Mouse (Mus musculus) heart, embryonic 16.5 days (tissue): ENCODE measurements around the gene Ckb. TPM values are rescaled to one million over a fixed set of nuclear protein-coding genes. Genes with fewer than 3 reads are reported as not detected.

Experiments used
- ATAC-seq: fragments of 200-750 bp; cut with Nextera tagmentation; replicated peaks from 2 replicates; pipeline ENCODE4 v1.8.0; 2017; ENCODE audit warnings: moderate number of reproducible peaks; ENCODE audit not compliant: insufficient read depth, low FRiP score; ENCODE audit errors: extremely low read depth
- H3K27ac ChIP-seq: fragments of 300-500 bp; sonication (generic); 2 replicates; pipeline ENCODE4 v1.5.1; 2014; ENCODE audit warnings: mild to moderate bottlenecking, low read length, control low read depth, moderate library complexity
- H3K27me3 ChIP-seq: fragments of 300-500 bp; sonication (generic); 2 replicates; pipeline ENCODE4 v1.6.1; 2014; ENCODE audit warnings: low read length, mixed read lengths; ENCODE audit not compliant: control insufficient read depth, insufficient read depth
- H3K36me3 ChIP-seq: fragments of 300-500 bp; sonication (generic); 2 replicates; pipeline ENCODE4 v1.6.1; 2014; ENCODE audit not compliant: control insufficient read depth, insufficient read depth
- H3K4me1 ChIP-seq: fragments of 300-500 bp; sonication (generic); 2 replicates; pipeline ENCODE4 v1.6.1; 2014; ENCODE audit warnings: low read length, mixed read lengths; ENCODE audit not compliant: control insufficient read depth, insufficient read depth
- H3K4me2 ChIP-seq: fragments of 300-500 bp; sonication (generic); 2 replicates; pipeline ENCODE4 v1.6.1; 2014; ENCODE audit warnings: low read depth, mild to moderate bottlenecking, control low read depth, low read length
- H3K4me3 ChIP-seq: fragments of 300-500 bp; sonication (generic); 2 replicates; pipeline ENCODE4 v1.5.1; 2014; ENCODE audit warnings: mild to moderate bottlenecking, control low read depth, low read length
- H3K9ac ChIP-seq: fragments of 300-500 bp; sonication (generic); 2 replicates; pipeline ENCODE4 v1.6.1; 2014; ENCODE audit warnings: low read length, control low read depth
- H3K9me3 ChIP-seq: fragments of 300-500 bp; sonication (generic); replicated peaks from 2 replicates; pipeline ENCODE4 v1.6.1; 2016; ENCODE audit warnings: low read length; ENCODE audit not compliant: control insufficient read depth
- WGBS: fragments of 180-500 bp; shearing (Covaris S2); extraction: QIAGEN DNeasy Blood & Tissue Kit; methylation state at CpG from one replicate; pipeline ENCODE4 v1.1.7; 2014; 5-methylcytosine and 5-hydroxymethylcytosine counted together
- polyA plus RNA-seq: library from polyadenylated mRNA; unstranded; fragments of >200 nt; fragmentation: Nextera tagmentation; extraction: Ambion mirVana; gene quantifications from 2 replicates; pipeline ENCODE4 v1.2.1, GENCODE M21; 2015

Gene Ckb
- polyA plus RNA-seq, 1 experiment from 2014 or later: 388 TPM

GRCm38 (mm10) chr12:111705186-111705973, 33.2 kb upstream of the Ckb start:
- H3K9ac ChIP-seq: peak overlapping the region; percentile 45; the same call in 1 of the 2 replicates
- 41% methylated on average over 15 of the region's 15 CpGs for WGBS

GRCm38 (mm10) chr12:111704609-111705008, 32.5 kb upstream of the Ckb start:
- H3K4me1 ChIP-seq: peaks cover 28% of the 10 kb centered on the region
- WGBS: 37% methylated on average over 9 of the region's 9 CpGs
- no peaks in the 10 kb centered on the region for H3K27me3 ChIP-seq
- H3K9ac ChIP-seq: peak overlapping the region; percentile 45
- no peak overlapping the region for H3K4me2 ChIP-seq
- H3K27ac ChIP-seq: peak overlapping the region; percentile 82
- H3K4me3 ChIP-seq: no peak overlapping the region
- peaks cover 9% of the 10 kb centered on the region for H3K36me3 ChIP-seq
- peak; percentile 49; the same call in 1 of the 2 replicates for ATAC-seq
- no peaks in the 10 kb centered on the region for H3K9me3 ChIP-seq

More at GRCm38 (mm10) chr12:111705186-111705973, 33.2 kb upstream of the Ckb start:
- H3K4me1 ChIP-seq: peaks cover 28% of the 10 kb centered on the region
- H3K9me3 ChIP-seq: no peaks in the 10 kb centered on the region
- no peak overlapping the region for H3K4me3 ChIP-seq
- H3K36me3 ChIP-seq: peaks cover 16% of the 10 kb centered on the region
- H3K27me3 ChIP-seq: no peaks in the 10 kb centered on the region
- peak; percentile 70 for ATAC-seq
- no peak overlapping the region for H3K4me2 ChIP-seq
- peak overlapping the region; percentile 82 for H3K27ac ChIP-seq

GRCm38 (mm10) chr12:111703301-111703700, 31.2 kb upstream of the Ckb start:
- H3K9ac ChIP-seq: no peak overlapping the region
- no peak overlapping the region for H3K4me2 ChIP-seq
- 88% methylated on average over 3 of the region's 3 CpGs for WGBS
- H3K27me3 ChIP-seq: no peaks in the 10 kb centered on the region
- H3K27ac ChIP-seq: no peak overlapping the region
- ATAC-seq: no peak
- peaks cover 28% of the 10 kb centered on the region for H3K4me1 ChIP-seq
- H3K36me3 ChIP-seq: no peaks in the 10 kb centered on the region
- H3K9me3 ChIP-seq: no peaks in the 10 kb centered on the region
- no peak overlapping the region for H3K4me3 ChIP-seq

GRCm38 (mm10) chr12:111700920-111701458, 28.9 kb upstream of the Ckb start:
- Histone ChIP-seq H3K4me1 (peaks cover 17% of the 10 kb centered on the region), H3K27ac (no peak overlapping the region), H3K36me3 (no peaks in the 10 kb centered on the region), H3K9me3 (no peaks in the 10 kb centered on the region), H3K4me3 (no peak overlapping the region), H3K4me2 (no peak overlapping the region), H3K9ac (no peak overlapping the region), H3K27me3 (no peaks in the 10 kb centered on the region)
- 61% methylated on average over 9 of the region's 9 CpGs for WGBS
- ATAC-seq: no peak

- no peaks in the 10 kb centered on the region for H3K27me3 ChIP-seq
- 78% methylated on average over 4 of the region's 4 CpGs for WGBS
- no peaks in the 10 kb centered on the region for H3K36me3 ChIP-seq
- peaks cover 8% of the 10 kb centered on the region for H3K4me1 ChIP-seq
- no peak overlapping the region for H3K4me3 ChIP-seq
- no peak overlapping the region for H3K9ac ChIP-seq
- H3K4me2 ChIP-seq: no peak overlapping the region
- no peak overlapping the region for H3K27ac ChIP-seq
- ATAC-seq: no peak
- no peaks in the 10 kb centered on the region for H3K9me3 ChIP-seq
Measured at GRCm38 (mm10) chr12:111699542-111699941, 27.4 kb upstream of the Ckb start.

- no peak overlapping the region for H3K9ac ChIP-seq
- H3K27ac ChIP-seq: no peak overlapping the region
- no peak overlapping the region for H3K4me3 ChIP-seq
- 77% methylated on average over 6 of the region's 6 CpGs for WGBS
- ATAC-seq: no peak
- no peak overlapping the region for H3K4me2 ChIP-seq
- no peaks in the 10 kb centered on the region for H3K9me3 ChIP-seq
- H3K27me3 ChIP-seq: no peaks in the 10 kb centered on the region
- H3K4me1 ChIP-seq: peaks cover 17% of the 10 kb centered on the region
- no peaks in the 10 kb centered on the region for H3K36me3 ChIP-seq
Measured at GRCm38 (mm10) chr12:111698346-111698913, 26.3 kb upstream of the Ckb start.

- Histone ChIP-seq H3K9ac (no peak overlapping the region), H3K9me3 (no peaks in the 10 kb centered on the region), H3K4me2 (no peak overlapping the region), H3K4me3 (no peak overlapping the region), H3K27ac (no peak overlapping the region), H3K36me3 (no peaks in the 10 kb centered on the region), H3K27me3 (no peaks in the 10 kb centered on the region), H3K4me1 (peaks cover 21% of the 10 kb centered on the region)
- WGBS: 54% methylated on average over 4 of the region's 4 CpGs
- no peak for ATAC-seq
Measured at GRCm38 (mm10) chr12:111697708-111698107, 25.6 kb upstream of the Ckb start.

- no peak overlapping the region for H3K4me2 ChIP-seq
- ATAC-seq: no peak
Measured at GRCm38 (mm10) chr12:111696239-111696638, 24.1 kb upstream of the Ckb start.

More at GRCm38 (mm10) chr12:111696239-111696638, 24.1 kb upstream of the Ckb start:
- Histone ChIP-seq H3K36me3 (no peaks in the 10 kb centered on the region), H3K4me1 (peaks cover 29% of the 10 kb centered on the region), H3K4me3 (no peak overlapping the region), H3K27ac (no peak overlapping the region), H3K9me3 (no peaks in the 10 kb centered on the region), H3K27me3 (no peaks in the 10 kb centered on the region), H3K9ac (no peak overlapping the region)
- WGBS: 31% methylated on average over 6 of the region's 6 CpGs
